In genomic region chr10:127228897-127229296, GRCm38 (mm10) we compare ENCODE assay signal across 7 mouse cellular contexts. TPM values are rescaled to one million over a fixed set of nuclear protein-coding genes. Genes with fewer than 3 reads are reported as not detected.
DNase-seq lines count a peak whose midpoint lies in the region; ATAC-seq and TF ChIP-seq lines count a peak whose summit lies in the region.

No protein-coding gene starts in this region.

- H3K4me1 ChIP-seq in hindbrain, postnatal 0 days (ENCODE audit: insufficient read depth, low read length) = no peaks in the 10 kb centered on the region
- H3K4me1 ChIP-seq in liver, embryonic 15.5 days (replicated peaks) = peaks cover 35% of the 10 kb centered on the region
- H3K4me1 ChIP-seq in neural tube, embryonic 15.5 days = no peaks in the 10 kb centered on the region

- no peak overlapping the region for H3K4me3 ChIP-seq in hindbrain, postnatal 0 days (ENCODE audit: low read length)
- no peak overlapping the region for H3K4me3 ChIP-seq in liver, embryonic 15.5 days (replicated peaks)
- no peak overlapping the region for H3K4me3 ChIP-seq in neural tube, embryonic 15.5 days (replicated peaks)

- no peak overlapping the region for H3K9ac ChIP-seq in hindbrain, postnatal 0 days (replicated peaks; ENCODE audit: low read length)
- H3K9ac ChIP-seq in liver, embryonic 15.5 days = no peak overlapping the region
- H3K9ac ChIP-seq in neural tube, embryonic 15.5 days (replicated peaks) = no peak overlapping the region

- no peak overlapping the region for H3K27ac ChIP-seq in hindbrain, postnatal 0 days
- no peak overlapping the region for H3K27ac ChIP-seq in liver, embryonic 15.5 days (replicated peaks)
- no peak overlapping the region for H3K27ac ChIP-seq in neural tube, embryonic 15.5 days (replicated peaks)

- WGBS in hindbrain, postnatal 0 days = 28% methylated on average over 4 of the region's 4 CpGs
- WGBS in liver, embryonic 15.5 days (ENCODE audit: insufficient replicate concordance) = 21% methylated on average over 4 of the region's 4 CpGs
- 28% methylated on average over 4 of the region's 4 CpGs for WGBS in neural tube, embryonic 15.5 days

- peak; percentile 84 for TF ChIP-seq CTCF in hindbrain, postnatal 0 days (IDR thresholded peaks at IDR 0.05; ENCODE audit: low read depth)

- H3K27me3 ChIP-seq in hindbrain, postnatal 0 days (ENCODE audit: insufficient read depth, low read length) = no peaks in the 10 kb centered on the region
- peaks cover 48% of the 10 kb centered on the region for H3K27me3 ChIP-seq in liver, embryonic 15.5 days
- H3K27me3 ChIP-seq in neural tube, embryonic 15.5 days (replicated peaks) = no peaks in the 10 kb centered on the region

- DNase-seq in thymus, postnatal 0 days (ENCODE audit: low spot score) = peak; percentile 62
- no peak for DNase-seq in thymus, postnatal 36 days
- DNase-seq in adipocyte (ENCODE audit: low spot score) = peak; percentile 80
- DNase-seq in hindbrain, postnatal 0 days (ENCODE audit: low spot score) = peak; percentile 82

- H3K9me3 ChIP-seq in hindbrain, postnatal 0 days (ENCODE audit: low read length) = no peaks in the 10 kb centered on the region
- no peaks in the 10 kb centered on the region for H3K9me3 ChIP-seq in liver, embryonic 15.5 days (replicated peaks)
- H3K9me3 ChIP-seq in neural tube, embryonic 15.5 days (replicated peaks) = no peaks in the 10 kb centered on the region

- peak; percentile 83 for ATAC-seq in erythroblast, adult 5-6 weeks (replicated peaks; ENCODE audit: low FRiP score, poor library complexity, severe bottlenecking)
- peak; percentile 11; the same call in 1 of the 2 replicates for ATAC-seq in hindbrain, postnatal 0 days
- peak; percentile 64; the same call in 1 of the 2 replicates for ATAC-seq in liver, embryonic 15.5 days (ENCODE audit: insufficient read depth)
- 0 out of 2 replicates have a peak, but pooled peaks have one; percentile 40 for ATAC-seq in neural tube, embryonic 15.5 days (ENCODE audit: low FRiP score)

- peaks cover 39% of the 10 kb centered on the region; the same call in 1 of the 2 replicates for H3K36me3 ChIP-seq in hindbrain, postnatal 0 days (ENCODE audit: insufficient read depth, low read length)
- H3K36me3 ChIP-seq in liver, embryonic 15.5 days (replicated peaks) = no peaks in the 10 kb centered on the region
- peaks cover 74% of the 10 kb centered on the region for H3K36me3 ChIP-seq in neural tube, embryonic 15.5 days

- H3K4me2 ChIP-seq in hindbrain, postnatal 0 days (ENCODE audit: low read depth, low read length) = no peak overlapping the region
- no peak overlapping the region for H3K4me2 ChIP-seq in liver, embryonic 15.5 days
- no peak overlapping the region for H3K4me2 ChIP-seq in neural tube, embryonic 15.5 days

RNA-seq across cellular contexts. Expression of gene Pip4k2c, which starts 17.5 kb away (rescaled TPM):
- 24.1 and 24.4 TPM in 2 replicates for polyA plus RNA-seq in thymus, postnatal 0 days (2015; fragmentation: Nextera tagmentation; extraction: Ambion mirVana)
- total RNA-seq in erythroblast, adult 5-6 weeks (2015; ENCODE audit: low replicate concordance) = 11.3 and 13.3 TPM in 2 replicates
- total RNA-seq in erythroblast, adult 5-6 weeks (2017; ENCODE audit: low replicate concordance) = 19.6 and 25.6 TPM in 2 replicates
- total RNA-seq in hindbrain, postnatal 0 days (2014; rRNA removed) = 18.3 and 22.8 TPM in 2 replicates
- polyA plus RNA-seq in hindbrain, postnatal 0 days (2015; fragmentation: Nextera tagmentation; extraction: Ambion mirVana) = 19.9 and 20.2 TPM in 2 replicates
- 41.9 and 45.1 TPM in 2 replicates for polyA plus RNA-seq in liver, embryonic 15.5 days (2015; fragmentation: Nextera tagmentation; extraction: Ambion mirVana)
- polyA plus RNA-seq in neural tube, embryonic 15.5 days (2015; fragmentation: Nextera tagmentation; extraction: Ambion mirVana) = 19.8 and 23.0 TPM in 2 replicates

RNA-seq across cellular contexts. Expression of gene Dtx3, which starts 33.4 kb away (rescaled TPM):
- polyA plus RNA-seq in thymus, postnatal 0 days (2015; fragmentation: Nextera tagmentation; extraction: Ambion mirVana) = 42.7 and 47.3 TPM in 2 replicates
- 10.4 and 18.0 TPM in 2 replicates for total RNA-seq in erythroblast, adult 5-6 weeks (2015; ENCODE audit: low replicate concordance)
- 8.4 and 9.4 TPM in 2 replicates for total RNA-seq in erythroblast, adult 5-6 weeks (2017; ENCODE audit: low replicate concordance)
- 233 and 240 TPM in 2 replicates for total RNA-seq in hindbrain, postnatal 0 days (2014; rRNA removed)
- 170 and 185 TPM in 2 replicates for polyA plus RNA-seq in hindbrain, postnatal 0 days (2015; fragmentation: Nextera tagmentation; extraction: Ambion mirVana)
- 16.7 and 16.9 TPM in 2 replicates for polyA plus RNA-seq in liver, embryonic 15.5 days (2015; fragmentation: Nextera tagmentation; extraction: Ambion mirVana)
- 211 and 245 TPM in 2 replicates for polyA plus RNA-seq in neural tube, embryonic 15.5 days (2015; fragmentation: Nextera tagmentation; extraction: Ambion mirVana)

RNA-seq across cellular contexts. Expression of gene Kif5a, which starts 34.3 kb away (rescaled TPM):
- polyA plus RNA-seq in thymus, postnatal 0 days (2015; fragmentation: Nextera tagmentation; extraction: Ambion mirVana) = 0.13 and 0.32 TPM in 2 replicates
- 0.42 TPM in 1 of 2 replicates, not detected in the other for total RNA-seq in erythroblast, adult 5-6 weeks (2015; ENCODE audit: low replicate concordance)
- total RNA-seq in erythroblast, adult 5-6 weeks (2017; ENCODE audit: low replicate concordance) = under 0.01 TPM in 1 of 2 replicates, not detected in the other
- 231 and 249 TPM in 2 replicates for total RNA-seq in hindbrain, postnatal 0 days (2014; rRNA removed)
- 98.4 and 103 TPM in 2 replicates for polyA plus RNA-seq in hindbrain, postnatal 0 days (2015; fragmentation: Nextera tagmentation; extraction: Ambion mirVana)
- polyA plus RNA-seq in liver, embryonic 15.5 days (2015; fragmentation: Nextera tagmentation; extraction: Ambion mirVana) = 0.06 and 0.21 TPM in 2 replicates
- polyA plus RNA-seq in neural tube, embryonic 15.5 days (2015; fragmentation: Nextera tagmentation; extraction: Ambion mirVana) = 97.3 and 113 TPM in 2 replicates

RNA-seq across cellular contexts. Expression of gene Dctn2, which starts 37.3 kb away (rescaled TPM):
- polyA plus RNA-seq in thymus, postnatal 0 days (2015; fragmentation: Nextera tagmentation; extraction: Ambion mirVana) = 129 and 138 TPM in 2 replicates
- total RNA-seq in erythroblast, adult 5-6 weeks (2015; ENCODE audit: low replicate concordance) = 32.5 and 59.1 TPM in 2 replicates
- 73.0 and 77.9 TPM in 2 replicates for total RNA-seq in erythroblast, adult 5-6 weeks (2017; ENCODE audit: low replicate concordance)
- 314 and 348 TPM in 2 replicates for total RNA-seq in hindbrain, postnatal 0 days (2014; rRNA removed)
- polyA plus RNA-seq in hindbrain, postnatal 0 days (2015; fragmentation: Nextera tagmentation; extraction: Ambion mirVana) = 319 and 323 TPM in 2 replicates
- polyA plus RNA-seq in liver, embryonic 15.5 days (2015; fragmentation: Nextera tagmentation; extraction: Ambion mirVana) = 69.5 and 75.7 TPM in 2 replicates
- polyA plus RNA-seq in neural tube, embryonic 15.5 days (2015; fragmentation: Nextera tagmentation; extraction: Ambion mirVana) = 304 and 335 TPM in 2 replicates

RNA-seq across cellular contexts. Expression of gene Arhgef25, which starts 39.0 kb away (rescaled TPM):
- polyA plus RNA-seq in thymus, postnatal 0 days (2015; fragmentation: Nextera tagmentation; extraction: Ambion mirVana) = 3.7 and 4.5 TPM in 2 replicates
- total RNA-seq in erythroblast, adult 5-6 weeks (2015; ENCODE audit: low replicate concordance) = 0.84 and 1.7 TPM in 2 replicates
- 2.2 and 2.7 TPM in 2 replicates for total RNA-seq in erythroblast, adult 5-6 weeks (2017; ENCODE audit: low replicate concordance)
- 61.0 and 65.4 TPM in 2 replicates for total RNA-seq in hindbrain, postnatal 0 days (2014; rRNA removed)
- polyA plus RNA-seq in hindbrain, postnatal 0 days (2015; fragmentation: Nextera tagmentation; extraction: Ambion mirVana) = 20.3 and 21.6 TPM in 2 replicates
- polyA plus RNA-seq in liver, embryonic 15.5 days (2015; fragmentation: Nextera tagmentation; extraction: Ambion mirVana) = 5.4 and 5.8 TPM in 2 replicates
- polyA plus RNA-seq in neural tube, embryonic 15.5 days (2015; fragmentation: Nextera tagmentation; extraction: Ambion mirVana) = 32.7 and 34.9 TPM in 2 replicates

Comparison
In these comparisons a context has a peak if more than half of its experiments do, and no peak if none do; other contexts are left out.
1. DNase-seq: peak in thymus, postnatal 0 days (single experiment), adipocyte (single experiment) and hindbrain, postnatal 0 days (single experiment); none in thymus, postnatal 36 days (0 of 2).
2. ATAC-seq: peak in every context shown above with its lines; median percentile 83 in erythroblast, adult 5-6 weeks; 64 in liver, embryonic 15.5 days; 40 in neural tube, embryonic 15.5 days; 11 in hindbrain, postnatal 0 days.
3. RNA of gene Kif5a, which starts 34.3 kb away (polyA plus RNA-seq): 97.3 to 113 TPM in neural tube, embryonic 15.5 days and 98.4 to 103 TPM in hindbrain, postnatal 0 days; 0.06 to 0.21 TPM in liver, embryonic 15.5 days and 0.13 to 0.32 TPM in thymus, postnatal 0 days; every median in the first group is over 10 times any median in the second.